Mouse (Mus musculus): ENCODE measurements around the gene Ispd. TPM values are rescaled to one million over a fixed set of nuclear protein-coding genes. Genes with fewer than 3 reads are reported as not detected.
A peak's percentile ranks its signal among the peaks of the same experiment; 100 is the strongest.

The Ispd gene
- polyA plus RNA-seq, 1 experiment from 2014 or later: 2.1 TPM

GRCm38 (mm10) chr12:36439396-36439795 is 58.1 kb downstream of the Ispd start:
- WGBS (ENCODE audit: insufficient replicate concordance): 66% methylated on average over 8 of the region's 8 CpGs
- H3K27ac ChIP-seq (ENCODE audit: low read depth): no peak overlapping the region
- H3K9me3 ChIP-seq (ENCODE audit: low read length): no peaks in the 10 kb centered on the region
- no peak overlapping the region for H3K4me3 ChIP-seq (ENCODE audit: low read depth, low read length)
- TF ChIP-seq EP300 (IDR thresholded peaks at IDR 0.05; ENCODE audit: low read depth): no peak
- TF ChIP-seq CTCF (IDR thresholded peaks at IDR 0.05; ENCODE audit: low read depth): no peak
- 0 out of 2 replicates have a peak, but pooled peaks have one; percentile 7 for ATAC-seq
- H3K9ac ChIP-seq (replicated peaks): no peak overlapping the region
- no peaks in the 10 kb centered on the region for H3K27me3 ChIP-seq (ENCODE audit: insufficient read depth, low read length)
- no peak for DNase-seq
- no peak overlapping the region for H3K4me2 ChIP-seq (ENCODE audit: low read depth, low read length)
- no peaks in the 10 kb centered on the region for H3K4me1 ChIP-seq (ENCODE audit: insufficient read depth)
- H3K36me3 ChIP-seq (replicated peaks; ENCODE audit: insufficient read depth, low read length): no peaks in the 10 kb centered on the region

GRCm38 (mm10) chr12:36456002-36456401 is 74.8 kb downstream of the Ispd start:
- 83% methylated on average over 3 of the region's 3 CpGs for WGBS (ENCODE audit: insufficient replicate concordance)
- no peak for ATAC-seq
- Histone ChIP-seq H3K4me3 (ENCODE audit: low read depth, low read length) (no peak overlapping the region), H3K4me2 (ENCODE audit: low read depth, low read length) (no peak overlapping the region), H3K27me3 (ENCODE audit: insufficient read depth, low read length) (no peaks in the 10 kb centered on the region), H3K36me3 (replicated peaks; ENCODE audit: insufficient read depth, low read length) (no peaks in the 10 kb centered on the region), H3K27ac (ENCODE audit: low read depth) (no peak overlapping the region), H3K9me3 (ENCODE audit: low read length) (no peaks in the 10 kb centered on the region), H3K4me1 (ENCODE audit: insufficient read depth) (no peaks in the 10 kb centered on the region), H3K9ac (replicated peaks) (no peak overlapping the region)
- TF ChIP-seq EP300 (IDR thresholded peaks at IDR 0.05; ENCODE audit: low read depth) (no peak), CTCF (IDR thresholded peaks at IDR 0.05; ENCODE audit: low read depth) (no peak)
- DNase-seq: no peak

DNA sequence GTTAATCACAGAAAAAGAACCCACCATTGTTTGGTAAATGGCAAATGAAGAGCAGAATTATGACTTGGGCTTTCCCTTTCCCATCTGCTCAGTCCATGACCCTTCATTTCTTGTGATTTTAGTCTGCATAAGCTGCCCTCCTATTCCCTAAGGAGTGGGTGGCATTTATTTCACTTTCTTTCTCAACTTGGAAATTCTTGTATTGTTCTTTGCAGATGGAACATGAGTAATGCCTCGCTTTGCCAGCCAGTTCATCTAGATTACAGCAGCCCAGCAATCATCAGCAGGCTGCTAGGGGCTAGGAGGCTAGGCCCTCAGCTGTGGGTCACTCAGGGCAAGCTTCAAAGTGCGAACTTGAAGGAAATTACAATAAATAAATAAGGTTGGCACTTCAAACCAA is 76.5 kb downstream of the Ispd start:
- Histone ChIP-seq H3K4me1 (ENCODE audit: insufficient read depth) (no peaks in the 10 kb centered on the region), H3K9ac (replicated peaks) (no peak overlapping the region), H3K27ac (ENCODE audit: low read depth) (no peak overlapping the region), H3K36me3 (replicated peaks; ENCODE audit: insufficient read depth, low read length) (no peaks in the 10 kb centered on the region), H3K4me2 (ENCODE audit: low read depth, low read length) (no peak overlapping the region), H3K9me3 (ENCODE audit: low read length) (no peaks in the 10 kb centered on the region), H3K4me3 (ENCODE audit: low read depth, low read length) (no peak overlapping the region), H3K27me3 (ENCODE audit: insufficient read depth, low read length) (no peaks in the 10 kb centered on the region)
- 67% methylated on average over 2 of the region's 2 CpGs for WGBS (ENCODE audit: insufficient replicate concordance)
- no peak for DNase-seq
- no peak for TF ChIP-seq CTCF (IDR thresholded peaks at IDR 0.05; ENCODE audit: low read depth)
- no peak for TF ChIP-seq EP300 (IDR thresholded peaks at IDR 0.05; ENCODE audit: low read depth)
- no peak for ATAC-seq

DNA sequence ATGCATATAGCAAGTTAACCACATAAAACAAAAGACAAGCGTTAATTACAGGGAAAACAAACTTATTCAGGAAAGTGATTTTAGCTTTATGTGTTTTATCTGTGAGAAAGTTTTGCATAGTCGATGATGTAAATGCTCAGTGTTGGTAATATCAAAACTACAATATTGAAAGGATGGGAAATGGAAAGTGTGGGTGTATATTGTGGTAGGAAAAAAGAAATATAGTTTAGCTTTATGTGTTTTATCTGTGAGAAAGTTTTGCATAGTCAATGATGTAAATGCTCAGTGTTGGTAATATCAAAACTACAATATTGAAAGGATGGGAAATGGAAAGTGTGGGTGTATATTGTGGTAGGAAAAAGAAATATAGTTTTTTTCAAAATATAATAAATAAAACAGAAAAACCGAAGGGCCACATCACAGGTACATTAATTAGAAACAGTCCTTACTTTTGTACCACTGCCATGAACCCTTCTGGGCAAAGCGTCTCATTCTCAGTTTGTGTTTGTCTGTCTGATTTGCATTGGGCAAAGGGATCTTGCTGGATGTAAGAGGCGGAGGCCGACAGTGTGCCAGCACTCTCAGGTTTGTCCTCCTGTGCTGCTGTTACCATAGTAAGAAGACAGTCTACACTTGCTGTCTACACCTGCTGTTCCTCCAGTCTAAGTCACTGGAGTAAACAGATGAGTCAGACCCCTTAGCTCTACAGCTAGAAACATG is 87.2 kb downstream of the Ispd start:
- Histone ChIP-seq H3K4me2 (ENCODE audit: low read depth, low read length) (no peak overlapping the region), H3K9ac (replicated peaks) (no peak overlapping the region), H3K36me3 (replicated peaks; ENCODE audit: insufficient read depth, low read length) (no peaks in the 10 kb centered on the region), H3K4me1 (ENCODE audit: insufficient read depth) (no peaks in the 10 kb centered on the region), H3K4me3 (ENCODE audit: low read depth, low read length) (no peak overlapping the region), H3K27me3 (ENCODE audit: insufficient read depth, low read length) (no peaks in the 10 kb centered on the region), H3K9me3 (ENCODE audit: low read length) (no peaks in the 10 kb centered on the region), H3K27ac (ENCODE audit: low read depth) (no peak overlapping the region)
- ATAC-seq: no peak
- no peak for DNase-seq
- WGBS (ENCODE audit: insufficient replicate concordance): 81% methylated on average over 6 of the region's 6 CpGs
- TF ChIP-seq CTCF (IDR thresholded peaks at IDR 0.05; ENCODE audit: low read depth): no peak
- TF ChIP-seq EP300 (IDR thresholded peaks at IDR 0.05; ENCODE audit: low read depth): no peak

DNA sequence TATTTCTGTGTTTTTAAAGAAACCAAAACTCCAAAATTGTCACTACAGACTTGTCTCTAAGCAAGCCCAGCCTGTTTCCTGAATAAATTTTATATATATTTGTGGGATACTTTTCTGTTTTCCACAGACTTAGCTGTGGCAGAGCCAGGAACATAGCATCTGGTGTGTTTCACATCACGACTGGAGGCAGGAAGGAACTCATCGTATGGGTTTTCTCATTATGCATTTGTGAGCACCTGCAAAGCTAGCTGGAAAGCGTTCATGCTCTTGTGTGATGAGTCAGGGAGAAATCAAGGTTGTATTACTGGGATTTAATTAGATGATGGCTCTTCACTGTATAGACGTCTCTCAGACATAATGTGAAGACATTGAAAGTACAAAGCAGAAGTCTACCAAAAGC is 90.2 kb downstream of the Ispd start:
- Histone ChIP-seq H3K4me2 (ENCODE audit: low read depth, low read length) (no peak overlapping the region), H3K9ac (replicated peaks) (no peak overlapping the region), H3K36me3 (replicated peaks; ENCODE audit: insufficient read depth, low read length) (no peaks in the 10 kb centered on the region), H3K4me3 (ENCODE audit: low read depth, low read length) (no peak overlapping the region), H3K4me1 (ENCODE audit: insufficient read depth) (no peaks in the 10 kb centered on the region), H3K27ac (ENCODE audit: low read depth) (no peak overlapping the region), H3K27me3 (ENCODE audit: insufficient read depth, low read length) (no peaks in the 10 kb centered on the region), H3K9me3 (ENCODE audit: low read length) (no peaks in the 10 kb centered on the region)
- ATAC-seq (no peak), DNase-seq (no peak)
- TF ChIP-seq EP300 (IDR thresholded peaks at IDR 0.05; ENCODE audit: low read depth) (no peak), CTCF (IDR thresholded peaks at IDR 0.05; ENCODE audit: low read depth) (no peak)
- 71% methylated on average over 4 of the region's 4 CpGs for WGBS (ENCODE audit: insufficient replicate concordance)

- Histone ChIP-seq H3K27me3 (ENCODE audit: insufficient read depth, low read length) (no peaks in the 10 kb centered on the region), H3K9ac (replicated peaks) (no peak overlapping the region), H3K36me3 (replicated peaks; ENCODE audit: insufficient read depth, low read length) (no peaks in the 10 kb centered on the region), H3K27ac (ENCODE audit: low read depth) (no peak overlapping the region), H3K4me3 (ENCODE audit: low read depth, low read length) (no peak overlapping the region), H3K9me3 (ENCODE audit: low read length) (no peaks in the 10 kb centered on the region), H3K4me1 (ENCODE audit: insufficient read depth) (no peaks in the 10 kb centered on the region), H3K4me2 (ENCODE audit: low read depth, low read length) (no peak overlapping the region)
- DNase-seq (no peak), ATAC-seq (no peak)
- TF ChIP-seq EP300 (IDR thresholded peaks at IDR 0.05; ENCODE audit: low read depth) (no peak), CTCF (IDR thresholded peaks at IDR 0.05; ENCODE audit: low read depth) (no peak)
- WGBS (ENCODE audit: insufficient replicate concordance): 69% methylated on average over 3 of the region's 3 CpGs
Observed at GRCm38 (mm10) chr12:36474171-36474570, 92.9 kb downstream of the Ispd start.

Data from liver, postnatal 0 days (tissue).